Mouse (Mus musculus): ENCODE data around the gene Tenm2. TPM values are rescaled to one million over a fixed set of nuclear protein-coding genes. Genes with fewer than 3 reads are reported as not detected.

The Tenm2 gene
- polyA plus RNA-seq, 1 experiment from 2014 or later, result 0.06 TPM

DNA sequence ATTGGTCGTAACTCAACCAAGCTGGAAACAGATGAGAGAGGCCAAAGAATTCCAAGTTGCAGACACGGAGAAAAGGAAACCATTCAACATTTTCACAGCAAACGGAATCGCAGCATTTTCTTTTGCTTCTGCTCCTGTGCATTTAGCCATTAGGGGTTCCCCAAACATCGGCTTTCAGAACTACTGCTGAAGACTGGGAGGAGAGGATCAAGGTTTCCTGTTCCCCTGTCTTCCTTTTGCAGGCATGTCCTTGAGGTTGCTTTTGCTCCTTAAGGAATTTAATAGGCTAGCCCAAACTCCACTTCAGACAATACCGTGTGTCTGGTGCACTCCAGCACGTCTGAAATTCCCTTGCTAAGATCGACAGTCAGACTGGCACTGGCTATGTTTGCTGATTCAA lies 541.0 kb downstream of the Tenm2 start:
- ATAC-seq, result no peak
- no peak for DNase-seq (ENCODE audit: low read depth, low spot score)
- ChIA-PET CTCF (no interaction called here), POLR2A (no interaction called here)
- TF ChIP-seq CTCF (IDR thresholded peaks at IDR 0.05), result no peak
- in situ Hi-C loops (cut with MboI; ENCODE audit: low pct_unique_long_range_greater_than_20kb), result no loop called here
- H3K27me3 ChIP-seq, result peaks cover 11% of the 10 kb centered on the region

DNA sequence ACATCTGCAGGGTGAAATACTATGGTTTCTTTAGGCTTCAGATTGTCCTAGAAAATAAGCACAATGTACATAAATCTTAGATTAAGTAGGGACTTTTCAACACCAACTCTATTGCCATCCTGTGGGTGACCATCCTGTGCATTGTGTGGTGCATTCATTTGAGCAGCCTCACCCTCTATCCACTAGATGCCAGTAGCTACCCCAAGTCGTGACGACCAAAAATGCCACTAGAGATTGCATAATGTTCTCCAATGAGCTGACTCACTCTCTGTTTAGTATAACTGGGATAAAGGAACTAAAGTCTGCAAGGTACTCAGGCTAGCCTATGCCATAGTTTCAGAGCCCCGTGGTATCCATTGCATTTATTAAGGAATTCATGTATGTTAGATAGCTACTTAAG lies 543.1 kb downstream of the Tenm2 start:
- ATAC-seq (no peak), DNase-seq (ENCODE audit: low read depth, low spot score) (no peak)
- ChIA-PET CTCF (no interaction called here), POLR2A (no interaction called here)
- peaks cover 7% of the 10 kb centered on the region for H3K27me3 ChIP-seq
- in situ Hi-C loops (cut with MboI; ENCODE audit: low pct_unique_long_range_greater_than_20kb), result no loop called here
- no peak for TF ChIP-seq CTCF (IDR thresholded peaks at IDR 0.05)

DNA sequence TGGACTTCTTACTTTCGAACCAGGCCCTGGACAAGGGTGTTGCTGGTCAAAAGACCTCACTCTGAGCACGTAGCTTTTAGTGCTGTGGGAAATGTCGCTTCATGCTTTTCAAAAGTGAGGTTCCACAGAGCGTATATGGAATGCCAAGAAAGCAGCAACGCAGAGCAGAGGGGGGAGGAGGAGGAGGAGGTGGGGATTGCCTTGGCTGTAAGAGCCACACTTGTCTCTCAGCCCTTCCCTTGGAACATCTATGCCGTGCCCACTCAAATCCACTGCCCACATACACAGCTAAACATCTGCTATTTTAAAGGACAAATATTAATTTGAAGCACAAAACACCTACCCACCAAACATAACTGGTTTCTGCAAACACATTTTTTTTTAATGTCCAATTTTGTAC lies 544.9 kb downstream of the Tenm2 start:
- ATAC-seq (no peak), DNase-seq (ENCODE audit: low read depth, low spot score) (no peak)
- POLR2A ChIA-PET, result no interaction called here
- CTCF ChIA-PET, result no interaction called here
- H3K27me3 ChIP-seq, result peaks cover 21% of the 10 kb centered on the region
- no peak for TF ChIP-seq CTCF (IDR thresholded peaks at IDR 0.05)
- in situ Hi-C loops (cut with MboI; ENCODE audit: low pct_unique_long_range_greater_than_20kb), result no loop called here

GRCm38 (mm10) chr11:36686253-36686652 lies 549.5 kb downstream of the Tenm2 start:
- no peak for TF ChIP-seq CTCF (IDR thresholded peaks at IDR 0.05)
- ChIA-PET CTCF (no interaction called here), POLR2A (no interaction called here)
- DNase-seq (ENCODE audit: low read depth, low spot score) (no peak), ATAC-seq (no peak)
- peaks cover 19% of the 10 kb centered on the region for H3K27me3 ChIP-seq
- in situ Hi-C loops (cut with MboI; ENCODE audit: low pct_unique_long_range_greater_than_20kb), result no loop called here

DNA sequence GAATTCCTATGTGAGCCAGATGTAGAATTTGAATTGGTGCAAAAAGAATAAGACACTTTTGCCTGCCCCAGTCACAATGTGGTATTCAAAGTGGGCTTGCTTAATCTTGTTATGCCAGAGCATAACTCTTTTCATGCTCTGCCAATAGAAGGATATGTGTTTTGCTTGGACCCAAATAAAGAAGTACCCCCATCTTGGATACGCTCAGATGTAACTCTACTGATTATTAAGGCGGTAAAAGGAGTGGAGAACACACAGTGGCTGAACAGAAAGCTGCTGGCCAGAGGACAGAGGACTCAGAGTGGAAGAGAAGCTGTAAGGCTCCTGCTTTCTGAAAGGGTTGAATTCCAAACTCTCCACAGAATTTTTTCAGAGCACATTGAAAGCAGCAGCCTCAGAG lies 556.4 kb downstream of the Tenm2 start:
- ATAC-seq (no peak), DNase-seq (ENCODE audit: low read depth, low spot score) (no peak)
- peaks cover 31% of the 10 kb centered on the region for H3K27me3 ChIP-seq
- ChIA-PET CTCF (no interaction called here), POLR2A (no interaction called here)
- in situ Hi-C loops (cut with MboI; ENCODE audit: low pct_unique_long_range_greater_than_20kb), result no loop called here
- no peak for TF ChIP-seq CTCF (IDR thresholded peaks at IDR 0.05)

DNA sequence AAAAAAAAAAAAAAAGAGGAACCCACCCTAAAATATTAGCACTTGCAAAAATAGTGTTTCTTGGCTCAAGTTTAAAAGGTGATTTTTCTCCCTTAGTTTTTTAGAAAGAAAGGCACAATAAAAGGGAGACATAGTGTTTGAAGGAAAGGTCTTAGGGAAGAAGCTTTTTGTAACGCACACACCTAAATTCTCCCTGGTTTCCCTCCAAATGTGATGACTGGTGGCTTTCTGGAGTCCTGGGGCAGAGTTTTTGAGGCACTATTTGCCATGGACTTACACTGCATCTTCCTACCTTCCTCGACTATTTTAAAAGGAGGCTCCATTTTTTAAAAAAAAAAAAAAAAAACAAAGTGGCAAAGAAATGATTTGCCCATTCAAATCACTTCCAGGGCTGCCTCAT lies 557.2 kb downstream of the Tenm2 start:
- in situ Hi-C loops (cut with MboI; ENCODE audit: low pct_unique_long_range_greater_than_20kb), result no loop called here
- CTCF ChIA-PET, result no interaction called here
- ATAC-seq (no peak), DNase-seq (ENCODE audit: low read depth, low spot score) (no peak)
- peaks cover 32% of the 10 kb centered on the region for H3K27me3 ChIP-seq
- POLR2A ChIA-PET, result no interaction called here
- TF ChIP-seq CTCF (IDR thresholded peaks at IDR 0.05), result no peak

DNA sequence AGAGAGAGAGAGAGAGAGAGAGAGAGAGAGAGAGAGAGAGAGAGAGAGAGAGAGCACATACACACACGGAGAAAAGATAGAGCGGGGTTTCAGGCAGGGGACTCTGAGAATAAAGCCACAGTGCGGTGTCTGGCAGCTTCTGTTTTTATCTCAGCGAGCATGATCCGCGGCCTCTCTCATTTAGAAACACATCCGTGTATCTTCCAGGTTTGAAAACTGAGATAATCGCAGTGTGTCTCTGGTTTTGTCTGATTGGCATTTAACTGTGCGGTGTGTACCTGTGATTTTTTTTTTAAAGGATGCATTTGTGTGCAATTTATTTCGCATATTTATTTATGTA lies 557.7 kb downstream of the Tenm2 start:
- H3K27me3 ChIP-seq, result peaks cover 32% of the 10 kb centered on the region
- DNase-seq (ENCODE audit: low read depth, low spot score) (no peak), ATAC-seq (no peak)
- no peak for TF ChIP-seq CTCF (IDR thresholded peaks at IDR 0.05)
- in situ Hi-C loops (cut with MboI; ENCODE audit: low pct_unique_long_range_greater_than_20kb), result no loop called here
- POLR2A ChIA-PET, result no interaction called here
- CTCF ChIA-PET, result no interaction called here

DNA sequence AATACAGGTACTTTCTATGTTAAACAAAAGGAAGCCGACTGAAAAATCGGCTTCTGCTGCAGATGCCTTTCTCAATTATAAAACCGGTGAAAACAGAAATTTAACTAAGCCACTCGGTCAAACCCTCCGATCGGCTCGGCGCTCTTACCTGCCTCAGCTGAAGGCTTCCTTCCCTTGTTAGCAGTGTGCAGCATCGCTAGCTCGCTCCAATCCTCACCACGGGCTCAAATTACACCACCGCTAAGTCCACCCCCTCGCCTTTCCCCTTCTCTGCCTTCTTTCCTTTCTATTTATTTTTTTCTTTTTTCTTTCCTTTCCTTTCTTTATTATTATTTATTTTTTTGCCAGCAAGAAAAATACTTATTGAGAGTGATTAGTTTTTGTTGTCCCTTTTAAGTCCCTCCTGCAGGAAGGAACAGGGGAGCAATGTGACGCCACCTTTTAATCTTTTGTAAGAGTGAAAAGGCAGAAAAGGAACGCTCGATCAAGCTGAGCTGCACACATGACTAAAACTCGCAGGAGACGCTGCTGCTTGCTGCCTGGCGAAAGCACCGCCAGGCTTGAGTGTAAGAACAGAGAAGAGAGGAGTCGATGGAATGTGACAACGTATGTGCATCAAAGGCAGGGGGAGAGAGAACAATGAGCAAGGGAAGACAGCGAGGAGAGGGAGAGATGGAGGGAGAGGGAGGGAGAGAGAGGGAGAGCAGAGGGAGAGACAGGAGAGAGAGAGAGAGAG lies 558.3 kb downstream of the Tenm2 start:
- ATAC-seq, result no peak
- in situ Hi-C loops (cut with MboI; ENCODE audit: low pct_unique_long_range_greater_than_20kb), result no loop called here
- POLR2A ChIA-PET, result no interaction called here
- TF ChIP-seq CTCF (IDR thresholded peaks at IDR 0.05), result no peak
- no peak for DNase-seq (ENCODE audit: low read depth, low spot score)
- CTCF ChIA-PET, result no interaction called here
- H3K27me3 ChIP-seq, result peaks cover 27% of the 10 kb centered on the region

DNA sequence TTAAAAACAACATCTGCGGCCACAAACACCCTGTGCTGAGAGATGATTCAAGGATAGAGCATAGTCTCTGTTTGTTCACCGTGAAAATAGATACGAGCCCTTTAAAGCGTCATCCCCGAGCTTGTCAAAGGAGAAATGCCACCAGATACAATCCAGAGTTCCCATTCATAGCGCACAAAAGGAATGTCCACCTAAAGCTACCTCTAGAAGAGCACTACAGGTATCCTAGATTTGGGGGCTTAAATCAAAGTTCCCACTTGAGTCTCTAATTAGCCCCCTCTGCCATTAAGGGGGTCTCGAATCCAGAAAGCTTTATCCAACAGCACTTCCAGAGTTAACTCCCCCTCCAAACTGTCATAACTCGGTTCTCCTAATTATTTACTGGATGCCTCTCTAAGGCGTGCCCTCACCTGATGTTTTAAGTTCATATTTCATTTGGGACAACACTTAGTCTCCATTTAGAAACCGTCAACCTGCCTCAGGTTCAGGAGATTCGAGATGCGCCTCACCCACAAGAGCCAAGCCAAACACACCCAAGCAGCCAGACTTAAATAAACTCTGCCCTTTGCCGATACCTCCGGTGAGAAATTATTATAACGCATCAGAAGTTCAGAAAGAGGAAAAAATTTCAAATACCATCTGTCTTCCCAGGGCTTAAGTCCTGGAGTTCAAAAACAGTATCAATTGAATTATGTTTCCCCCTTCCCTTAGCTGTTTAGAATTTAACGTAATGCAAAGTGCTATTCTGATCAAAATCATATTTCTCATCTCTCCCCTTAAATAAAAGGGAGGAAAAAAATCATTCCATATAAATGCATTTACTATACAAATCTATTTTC lies 559.1 kb downstream of the Tenm2 start:
- no peak for ATAC-seq
- no peak for DNase-seq (ENCODE audit: low read depth, low spot score)
- H3K27me3 ChIP-seq, result peaks cover 33% of the 10 kb centered on the region
- in situ Hi-C loops (cut with MboI; ENCODE audit: low pct_unique_long_range_greater_than_20kb), result no loop called here
- CTCF ChIA-PET, result no interaction called here
- POLR2A ChIA-PET, result no interaction called here
- no peak for TF ChIP-seq CTCF (IDR thresholded peaks at IDR 0.05)

DNA sequence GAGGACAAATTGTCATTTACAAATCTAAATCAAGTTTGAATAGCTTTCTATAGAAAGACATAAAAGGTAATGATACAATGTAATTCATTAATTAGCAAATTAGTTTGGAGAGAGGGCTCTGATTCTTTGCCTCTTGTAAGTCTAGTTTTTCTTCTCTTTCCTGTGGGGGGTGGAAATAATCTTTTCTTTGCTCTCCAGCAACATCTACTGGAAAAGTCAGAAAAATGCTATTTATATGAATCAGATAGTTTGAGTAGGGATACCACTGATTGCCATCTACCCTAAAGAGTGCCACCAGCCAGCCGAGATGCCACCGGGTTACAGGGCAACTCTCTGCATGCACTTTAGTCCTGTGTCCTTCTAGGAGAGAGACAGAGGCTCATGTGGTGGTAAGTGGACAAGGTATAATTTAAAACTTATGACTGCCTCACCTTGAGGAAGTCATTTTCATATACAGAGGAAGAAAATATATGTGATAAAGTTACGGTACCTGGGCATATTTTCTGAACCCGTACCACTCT lies 560.8 kb downstream of the Tenm2 start:
- DNase-seq (ENCODE audit: low read depth, low spot score), result no peak
- no peak for ATAC-seq
- ChIA-PET POLR2A (no interaction called here), CTCF (no interaction called here)
- peaks cover 36% of the 10 kb centered on the region for H3K27me3 ChIP-seq
- TF ChIP-seq CTCF (IDR thresholded peaks at IDR 0.05), result no peak
- in situ Hi-C loops (cut with MboI; ENCODE audit: low pct_unique_long_range_greater_than_20kb), result no loop called here

- POLR2A ChIA-PET, result no interaction called here
These were observed 561.6 kb downstream of the Tenm2 start for GRCm38 (mm10) chr11:36674141-36674540.

More at GRCm38 (mm10) chr11:36674141-36674540, 561.6 kb downstream of the Tenm2 start:
- TF ChIP-seq CTCF (IDR thresholded peaks at IDR 0.05), result no peak
- CTCF ChIA-PET, result no interaction called here
- in situ Hi-C loops (cut with MboI; ENCODE audit: low pct_unique_long_range_greater_than_20kb), result no loop called here
- DNase-seq (ENCODE audit: low read depth, low spot score), result no peak
- peaks cover 34% of the 10 kb centered on the region for H3K27me3 ChIP-seq
- no peak for ATAC-seq

All from Patski (cell line).